ENCODE assay signal across 10 mouse cellular contexts in the genomic region with DNA sequence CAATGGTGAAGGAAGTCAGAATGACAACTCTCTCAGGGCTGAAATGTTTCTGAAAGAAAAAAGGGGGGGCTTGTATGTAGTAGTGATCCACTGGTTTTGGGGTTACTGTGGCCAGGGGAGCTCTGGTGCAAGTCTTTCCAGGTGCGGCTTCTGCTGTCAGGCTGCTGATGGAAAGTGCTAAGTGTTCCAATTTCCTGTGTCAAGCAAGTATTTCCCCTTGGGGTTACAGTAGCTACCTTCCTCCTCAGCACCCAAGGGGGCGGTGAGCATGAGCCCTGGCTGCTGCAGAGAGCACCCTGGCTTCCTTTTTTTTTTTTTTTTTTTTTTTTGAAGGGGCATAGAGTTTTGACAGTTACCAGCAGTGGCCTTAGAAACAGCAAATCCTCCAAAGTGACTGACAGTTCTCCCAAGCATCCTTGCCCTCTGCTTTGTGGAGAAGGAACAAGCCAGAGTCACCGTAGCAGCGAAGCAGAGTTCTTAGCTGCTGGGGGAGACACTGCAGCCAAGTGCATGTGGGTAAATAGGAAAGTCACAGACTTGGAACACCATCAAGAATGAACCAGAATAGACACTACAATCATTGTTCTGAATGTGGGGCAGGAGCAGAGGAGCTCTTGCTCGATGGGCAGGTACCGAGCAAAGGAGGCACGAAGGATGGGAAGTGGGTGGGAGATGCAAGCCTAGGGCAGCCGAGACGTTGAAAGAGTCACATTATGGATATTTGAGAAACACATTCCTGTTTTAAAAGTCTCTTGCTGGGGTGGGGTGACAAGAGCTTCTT.
A peak's percentile ranks its signal among the peaks of the same experiment; 100 is the strongest.
DNase-seq lines count a peak whose midpoint lies in the region; ATAC-seq and TF ChIP-seq lines count a peak whose summit lies in the region.
"Had no signal": no experiment of that assay in that cellular context is flagged by ENCODE, and none has a peak within 500 bp of the region (broad histone marks: within the 10 kb centered on the region; RNA-seq: fewer than 3 reads in every experiment).

No protein-coding gene starts in this region.

- H3K4me3 ChIP-seq in kidney, embryonic 16.5 days (ENCODE audit: low read length), result no peak overlapping the region
- no peak overlapping the region for H3K4me3 ChIP-seq in bone marrow macrophage, adult 2 months (ENCODE audit: insufficient read depth, low read length)
- H3K4me3 ChIP-seq in cerebellum, adult 2 months (replicated peaks; ENCODE audit: insufficient read depth, low read depth, low read length), result no peak overlapping the region

- no peak for TF ChIP-seq CTCF in bone marrow macrophage, adult 2 months (IDR thresholded peaks at IDR 0.05; ENCODE audit: low read depth, low read length)
- TF ChIP-seq CTCF in cerebellum, adult 2 months (IDR thresholded peaks at IDR 0.05; ENCODE audit: borderline replicate concordance, insufficient read depth, low read depth, low read length), result no peak

- H3K9ac ChIP-seq in kidney, embryonic 16.5 days (replicated peaks; ENCODE audit: low read length), result no peak overlapping the region
- H3K9ac ChIP-seq: liver, embryonic 14.5 days had no signal

- no peaks in the 10 kb centered on the region for H3K9me3 ChIP-seq in kidney, embryonic 16.5 days (ENCODE audit: low read length)

- H3K4me2 ChIP-seq in kidney, embryonic 16.5 days (replicated peaks; ENCODE audit: low read depth, low read length), result no peak overlapping the region

- no peak for ATAC-seq in kidney, embryonic 16.5 days (ENCODE audit: low FRiP score, low TSS enrichment)

- no peak for DNase-seq in kidney, postnatal 10 days
- DNase-seq in CD4-positive, CD25-positive, alpha-beta regulatory T cell, adult 2 months (ENCODE audit: low read depth, low spot score), result peak; percentile 71
- peak; percentile 79 for DNase-seq in naive thymus-derived CD4-positive, alpha-beta T cell, adult 2 months (ENCODE audit: low read depth)
- DNase-seq in layer of hippocampus, postnatal 25 days (ENCODE audit: extremely low spot score in 1 of 2, low spot score in 1 of 2), result no peak
- DNase-seq in cerebellum, adult 2 months, result no peak
- DNase-seq in gastrocnemius, postnatal 4 days (ENCODE audit: low spot score in 2 of 2), result no peak
- DNase-seq: gastrocnemius, postnatal 36 days had no signal

- H3K27ac ChIP-seq in kidney, embryonic 16.5 days (ENCODE audit: low read length), result peak overlapping the region; percentile 27
- peak overlapping the region; percentile 52 for H3K27ac ChIP-seq in bone marrow macrophage, adult 2 months (ENCODE audit: insufficient read depth, low read depth, low read length)
- H3K27ac ChIP-seq in cerebellum, adult 2 months (ENCODE audit: insufficient read depth, low read length), result no peak overlapping the region; the same call in 1 of the 2 replicates
- H3K27ac ChIP-seq: liver, embryonic 14.5 days had no signal

- WGBS in kidney, embryonic 16.5 days, result 78% methylated on average over 9 of the region's 9 CpGs
- 60% methylated on average over 9 of the region's 9 CpGs for WGBS in cerebellum, adult 2 months

- H3K4me1 ChIP-seq in kidney, embryonic 16.5 days (ENCODE audit: insufficient read depth, low read length), result peaks cover 13% of the 10 kb centered on the region
- peaks cover 41% of the 10 kb centered on the region for H3K4me1 ChIP-seq in bone marrow macrophage, adult 2 months (ENCODE audit: control insufficient read depth, insufficient read depth, low read length)
- H3K4me1 ChIP-seq in cerebellum, adult 2 months (ENCODE audit: control insufficient read depth, insufficient read depth, low read length), result peaks cover 16% of the 10 kb centered on the region

- TF ChIP-seq POLR2A in bone marrow macrophage, adult 2 months (IDR thresholded peaks at IDR 0.05; ENCODE audit: borderline replicate concordance, low read depth, low read length), result no peak
- TF ChIP-seq POLR2A in cerebellum, adult 2 months (IDR thresholded peaks at IDR 0.05; ENCODE audit: borderline replicate concordance, insufficient read depth, low read length), result no peak

- no peaks in the 10 kb centered on the region for H3K27me3 ChIP-seq in kidney, embryonic 16.5 days (ENCODE audit: insufficient read depth, low read length)
- H3K27me3 ChIP-seq in cerebellum, adult 2 months (ENCODE audit: control insufficient read depth, insufficient read depth, low read length), result no peaks in the 10 kb centered on the region

- no peaks in the 10 kb centered on the region for H3K36me3 ChIP-seq in kidney, embryonic 16.5 days (ENCODE audit: insufficient read depth, low read length)

Comparison
In these comparisons a context has a peak if more than half of its experiments do, and no peak if none do; other contexts are left out.
1. DNase-seq: peak in CD4-positive, CD25-positive, alpha-beta regulatory T cell, adult 2 months (single experiment) and naive thymus-derived CD4-positive, alpha-beta T cell, adult 2 months (single experiment); none in kidney, postnatal 10 days (single experiment), layer of hippocampus, postnatal 25 days (0 of 2), cerebellum, adult 2 months (0 of 2) and gastrocnemius, postnatal 4 days (0 of 2).